Mouse (Mus musculus): Measurements from ENCODE around the gene Irs2.

Irs2 gene

DNA sequence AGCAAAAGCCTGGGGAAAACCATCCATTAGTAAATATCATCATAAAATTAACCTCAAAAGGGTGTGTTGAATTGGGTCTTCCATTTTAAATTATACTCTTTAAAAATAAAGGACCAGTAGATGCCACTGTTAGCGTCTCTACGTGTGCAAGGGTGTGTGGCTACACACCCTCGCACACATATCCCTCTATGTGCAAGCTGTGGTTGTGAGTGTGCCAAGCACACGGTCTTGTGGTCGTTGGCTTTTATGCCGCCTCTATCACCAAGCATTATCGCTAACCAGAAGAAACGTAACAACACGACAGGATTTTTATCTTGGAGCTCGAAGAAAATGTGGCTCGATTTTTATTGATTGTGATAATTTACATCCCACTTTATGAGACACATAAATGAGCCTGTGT is 2.1 kb upstream of the Irs2 start:
- in situ Hi-C loops (cut with MboI), result loop anchor here (5.0 to 10.0 kb wide), 2 partner anchors 87 to 436 kb away; no protein-coding TSS in a partner anchor

DNA sequence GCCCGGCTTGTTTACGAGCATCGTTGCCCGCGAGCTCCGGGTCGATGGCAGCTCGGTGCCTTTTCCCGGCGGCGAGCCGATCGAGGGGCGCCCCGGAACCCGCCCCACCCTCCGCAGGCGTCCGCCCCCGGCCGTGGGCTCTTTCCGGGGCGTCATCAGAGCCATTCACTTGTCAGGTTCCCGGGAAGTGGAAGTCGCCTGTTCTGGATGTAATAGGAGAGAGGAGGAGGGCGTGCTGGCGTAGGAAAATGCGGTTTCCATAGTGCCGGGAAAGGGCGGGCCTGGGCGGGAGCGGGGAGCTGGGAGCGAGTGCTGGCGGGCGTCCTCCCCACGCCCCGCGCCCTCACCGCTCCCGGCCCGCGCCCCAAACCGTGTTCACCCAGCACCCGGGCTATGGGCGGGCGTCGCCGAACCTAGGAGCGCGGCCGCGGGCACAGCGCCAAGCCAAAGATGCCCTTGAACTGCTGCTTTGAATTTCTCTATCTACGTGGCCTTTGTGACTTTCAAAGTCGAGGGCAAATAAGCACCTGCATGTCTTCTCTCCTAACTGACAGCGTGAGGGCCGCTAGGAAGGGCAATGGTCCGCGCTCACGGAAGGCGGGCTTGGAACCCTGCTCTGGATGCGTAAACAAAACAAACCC is 1.3 kb upstream of the Irs2 start:
- in situ Hi-C loops (cut with MboI), result loop anchor here (5.0 to 10.0 kb wide), 3 partner anchors 88 to 435 kb away; no protein-coding TSS in a partner anchor

DNA sequence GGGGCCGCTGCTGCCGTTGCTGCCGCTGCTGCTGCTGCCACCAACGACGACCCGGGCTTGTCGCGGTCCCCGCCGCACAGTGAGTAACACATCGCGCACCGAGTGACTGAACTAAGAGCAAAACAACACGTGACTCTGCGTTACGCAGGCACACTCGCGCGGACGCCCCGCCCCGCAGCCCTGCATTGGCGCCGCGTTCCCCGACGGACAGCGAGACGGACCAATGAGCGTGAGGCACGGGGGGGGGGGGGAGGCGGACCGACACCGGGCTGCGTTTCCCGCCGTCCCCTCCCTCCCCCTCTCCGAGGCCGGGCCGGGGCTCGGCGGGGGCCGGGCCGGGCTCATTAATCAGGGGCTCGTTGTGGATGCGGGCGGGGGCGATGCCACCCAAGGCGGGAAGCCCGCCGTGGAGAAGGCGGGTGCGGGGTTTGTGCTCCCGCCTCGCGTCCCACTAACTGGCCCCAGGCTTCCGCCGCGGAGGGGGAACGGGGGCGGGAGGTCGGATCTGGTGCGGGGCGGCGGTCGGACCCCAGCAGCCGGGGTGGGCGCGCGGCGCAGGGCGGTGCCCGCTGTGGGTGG is 673 bp upstream of the Irs2 start:
- in situ Hi-C loops (cut with MboI), result loop anchor here (5.0 kb wide), 1 partner anchor 168 kb away; no protein-coding TSS in a partner anchor

GRCm38 (mm10) chr8:11007581-11008378 is 478 bp downstream of the Irs2 start:
- in situ Hi-C loops (cut with MboI), result loop anchor here (5.0 kb wide), 1 partner anchor 170 kb away; no protein-coding TSS in a partner anchor

DNA sequence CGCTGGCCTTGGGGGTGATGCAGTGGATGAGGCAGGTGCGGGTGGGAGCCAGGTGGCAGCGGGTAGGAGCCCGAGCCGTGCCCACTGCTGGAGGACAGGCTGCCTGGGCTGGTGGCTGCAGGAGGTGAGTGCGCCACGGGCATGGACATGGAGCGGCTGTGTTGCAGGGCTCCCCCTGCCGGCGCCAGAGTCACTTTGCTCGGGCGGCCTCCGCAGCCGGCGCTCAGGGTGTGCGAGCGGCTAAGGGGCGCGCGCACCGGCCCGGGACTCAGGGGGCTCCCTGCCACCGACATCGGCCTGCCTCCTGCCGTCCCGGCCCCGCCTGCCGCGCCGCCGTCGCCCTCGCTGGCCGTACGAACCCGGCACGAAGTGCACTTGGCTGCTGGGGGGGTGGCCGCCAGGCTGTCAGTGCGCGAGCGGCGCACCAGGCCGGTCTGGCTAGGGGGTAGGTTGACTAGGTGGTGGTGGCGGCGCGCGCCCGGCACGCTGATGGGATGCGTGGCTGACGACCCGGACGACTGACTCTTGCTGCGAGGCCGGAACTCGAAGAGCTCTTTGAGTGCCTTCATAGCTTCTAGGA is 1.2 kb downstream of the Irs2 start:
- in situ Hi-C loops (cut with MboI), result loop anchor here (5.0 kb wide), 1 partner anchor 170 kb away; no protein-coding TSS in a partner anchor

GRCm38 (mm10) chr8:11006276-11006630 is 2.0 kb downstream of the Irs2 start:
- in situ Hi-C loops (cut with MboI), result loop anchor here (5.0 kb wide), 1 partner anchor 171 kb away; no protein-coding TSS in a partner anchor

GRCm38 (mm10) chr8:11005460-11006275 is 2.6 kb downstream of the Irs2 start:
- in situ Hi-C loops (cut with MboI), result loop anchor here (5.0 kb wide), 1 partner anchor 172 kb away; no protein-coding TSS in a partner anchor

GRCm38 (mm10) chr8:11004781-11005459 is 3.3 kb downstream of the Irs2 start:
- in situ Hi-C loops (cut with MboI), result loop anchor here (5.0 kb wide), 1 partner anchor 172 kb away; no protein-coding TSS in a partner anchor

- in situ Hi-C loops (cut with MboI), result no loop called here
Measured at GRCm38 (mm10) chr8:11003917-11004470, 4.3 kb downstream of the Irs2 start.

DNA sequence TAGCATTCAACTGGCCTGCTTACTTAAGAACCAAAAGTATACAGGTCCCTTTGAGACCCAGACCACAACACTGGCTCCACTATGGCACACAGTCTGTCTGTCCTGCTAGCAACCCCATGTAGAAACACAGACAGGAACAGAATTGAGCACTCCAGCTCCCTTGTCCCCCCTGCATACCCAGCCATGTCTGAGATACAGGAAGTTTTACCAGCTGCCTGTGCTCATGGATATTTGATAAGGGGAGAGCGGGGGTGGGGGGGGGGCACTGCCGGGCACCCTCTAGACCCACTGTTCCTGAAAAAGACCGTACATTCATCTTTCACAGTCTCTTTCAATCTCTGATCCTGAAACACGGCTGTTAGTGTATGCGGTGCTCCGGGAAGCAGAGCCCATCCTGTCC is 5.0 kb downstream of the Irs2 start:
- in situ Hi-C loops (cut with MboI), result no loop called here

- in situ Hi-C loops (cut with MboI), result no loop called here
Measured at GRCm38 (mm10) chr8:11002816-11003215, 5.4 kb downstream of the Irs2 start.

- in situ Hi-C loops (cut with MboI), result no loop called here
Measured at GRCm38 (mm10) chr8:11001062-11001549, 7.2 kb downstream of the Irs2 start.

DNA sequence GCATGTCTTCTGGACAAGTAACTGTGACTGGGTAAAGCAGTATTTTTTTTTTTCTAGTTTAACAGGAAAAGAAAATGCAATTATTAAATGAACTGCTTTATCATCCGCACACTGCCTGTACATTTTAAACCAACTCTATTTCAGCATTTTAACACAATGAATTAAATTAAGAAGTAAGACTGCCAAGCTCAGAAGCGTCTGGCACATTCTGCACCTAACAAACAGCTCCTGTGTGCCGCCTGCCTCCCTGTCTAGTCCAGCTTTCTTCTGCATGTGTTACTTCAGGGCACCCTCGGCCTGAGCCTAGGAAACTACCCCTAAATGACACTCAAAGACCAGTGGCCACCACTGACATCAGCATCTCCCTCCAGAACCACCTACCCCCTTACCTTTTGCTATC is 8.7 kb downstream of the Irs2 start:
- in situ Hi-C loops (cut with MboI), result no loop called here

DNA sequence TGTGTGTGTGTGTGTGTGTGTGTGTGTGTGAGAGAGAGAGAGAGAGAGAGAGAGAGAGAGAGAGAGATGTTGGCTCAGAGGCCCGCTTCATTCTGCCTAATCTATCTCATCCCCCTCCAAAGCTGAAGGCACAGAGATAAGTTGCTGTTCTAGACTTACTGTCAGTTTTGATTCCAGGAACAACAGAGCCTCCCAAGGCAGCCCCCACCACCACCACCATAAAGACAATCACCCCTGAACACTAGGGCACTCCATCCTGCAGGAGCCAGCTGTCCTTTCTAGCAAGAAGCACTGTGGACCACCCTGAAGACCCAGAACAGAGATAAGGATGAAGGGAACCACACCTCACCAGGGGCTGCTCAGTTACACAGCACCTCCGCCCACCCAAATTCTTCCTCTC is 12.0 kb downstream of the Irs2 start:
- in situ Hi-C loops (cut with MboI), result no loop called here

- in situ Hi-C loops (cut with MboI), result no loop called here
Measured at GRCm38 (mm10) chr8:10995756-10996155, 12.5 kb downstream of the Irs2 start.

DNA sequence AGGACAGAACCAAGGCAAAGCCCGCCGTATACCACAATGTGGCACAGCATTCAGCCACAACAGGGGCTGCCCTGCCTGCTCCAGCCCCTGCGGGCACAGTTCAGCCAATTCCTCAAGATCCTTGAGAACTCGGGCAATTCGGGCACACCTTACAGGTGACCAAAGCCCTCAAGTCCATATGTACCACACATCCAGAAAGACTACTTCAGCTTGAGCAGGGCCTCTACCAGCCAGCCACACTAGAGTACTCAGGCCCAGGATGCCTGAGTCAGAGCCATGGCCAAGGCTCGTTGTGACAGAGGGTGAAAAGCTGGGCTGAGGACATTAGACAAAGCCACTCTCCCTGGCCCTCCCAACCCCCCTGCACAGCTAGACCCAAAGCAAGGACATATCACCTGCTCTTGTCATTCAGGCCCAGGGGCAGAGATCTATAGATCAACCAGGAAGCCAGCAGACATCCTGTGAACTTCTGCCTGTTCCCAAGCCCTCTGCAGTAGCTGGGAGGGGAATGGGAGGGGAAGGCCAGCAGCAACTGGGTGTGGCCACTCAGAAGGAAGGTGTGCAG is 13.8 kb downstream of the Irs2 start:
- in situ Hi-C loops (cut with MboI), result no loop called here

DNA sequence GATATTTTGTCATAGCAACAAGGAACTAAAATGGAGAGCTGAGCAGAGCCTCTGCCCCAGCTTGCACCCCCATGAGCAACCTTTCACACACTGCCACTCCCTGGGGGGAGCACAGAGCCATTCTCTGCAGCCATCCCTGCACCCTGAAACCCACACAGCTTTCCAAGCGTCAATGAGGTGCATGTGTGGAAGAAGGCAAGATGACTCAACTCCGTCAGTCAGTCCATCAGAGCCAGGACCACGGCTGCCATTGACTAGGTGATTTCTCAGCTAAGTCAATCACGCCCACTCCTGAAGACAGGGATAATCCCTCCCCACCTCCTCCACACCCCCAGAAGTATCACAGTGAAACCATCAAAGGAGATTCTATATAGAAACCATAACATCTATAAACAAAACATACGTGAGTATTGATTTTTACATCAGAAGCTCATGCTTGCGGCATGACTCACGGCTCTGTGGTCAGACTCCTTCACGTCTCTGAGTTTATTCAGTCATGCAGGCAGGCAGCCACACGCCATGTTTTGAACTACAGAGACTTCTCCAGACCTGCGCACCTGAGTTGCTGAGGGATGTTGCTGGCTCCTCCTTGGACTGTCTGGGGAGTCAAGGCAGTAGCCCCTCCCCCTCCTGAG is 14.6 kb downstream of the Irs2 start:
- in situ Hi-C loops (cut with MboI), result no loop called here

DNA sequence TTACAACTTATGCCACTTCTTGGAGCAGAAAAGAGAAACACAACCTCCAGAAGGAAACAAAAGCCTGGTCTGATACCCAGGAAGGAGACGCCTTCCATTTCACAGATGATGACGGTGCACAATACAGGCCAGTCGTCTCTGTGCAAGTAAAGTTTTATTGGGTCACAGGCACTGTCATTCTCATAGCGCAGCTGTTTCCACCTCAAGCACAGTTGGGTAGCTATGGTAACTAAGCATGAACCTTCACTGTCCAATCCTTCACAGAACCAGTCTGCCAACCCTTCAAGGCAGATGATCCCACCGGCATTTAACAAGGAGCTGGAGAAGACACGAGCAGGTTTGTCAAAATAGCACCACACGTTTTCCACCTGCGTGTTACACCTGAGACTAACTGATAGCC is 16.2 kb downstream of the Irs2 start:
- in situ Hi-C loops (cut with MboI), result no loop called here

DNA sequence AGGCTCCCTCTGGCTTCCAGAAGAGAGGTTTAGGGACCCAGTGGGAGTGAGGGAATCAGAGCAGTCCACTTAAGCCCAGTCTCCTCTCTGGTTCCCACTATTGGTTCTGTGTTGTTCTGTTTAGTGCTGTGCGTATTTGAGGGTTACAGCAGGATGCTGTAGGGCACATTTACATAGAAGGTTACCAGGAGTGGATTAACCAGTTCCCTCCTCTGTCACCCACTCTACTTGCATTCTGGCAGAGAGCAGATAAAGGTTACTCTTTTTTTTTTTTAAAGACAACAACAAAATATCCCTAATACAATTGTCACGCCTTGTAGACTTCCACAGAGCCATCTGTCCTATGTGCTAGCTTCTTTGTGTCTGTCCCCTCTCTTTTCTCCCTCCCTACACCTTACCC is 16.9 kb downstream of the Irs2 start:
- in situ Hi-C loops (cut with MboI), result no loop called here

Data from mature B cell (primary cell).